Mouse (Mus musculus): Measurements from ENCODE around the gene Gnai1. TPM values are rescaled to one million over a fixed set of nuclear protein-coding genes. Genes with fewer than 3 reads are reported as not detected.

The Gnai1 gene
- total RNA-seq, 2 experiments from 2014 or later, result 159 to 181 TPM

GRCm38 (mm10) chr5:18288079-18288478 lies 72.1 kb downstream of the Gnai1 start:
- DNase-seq, result no peak

DNA sequence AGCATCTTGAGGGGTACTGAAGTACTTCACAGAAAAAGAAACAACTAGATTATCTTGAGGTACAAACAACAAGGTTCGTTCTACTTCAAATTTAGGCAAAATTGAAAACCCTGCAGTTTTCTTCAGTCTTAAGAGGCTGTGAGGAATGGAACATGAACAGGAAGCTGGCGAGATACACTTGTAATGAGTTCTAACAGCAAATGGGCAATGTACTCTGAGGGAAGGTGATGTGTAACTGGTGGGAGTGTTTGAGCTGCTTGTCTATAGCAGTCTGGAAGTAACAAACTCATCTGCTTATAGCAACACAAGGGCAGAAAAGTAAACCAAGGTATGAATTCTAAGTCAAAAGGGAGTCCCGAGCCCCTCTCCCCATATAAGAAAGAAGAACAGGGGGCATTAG lies 78.1 kb downstream of the Gnai1 start:
- DNase-seq, result no peak

- no peak for DNase-seq
Observed at GRCm38 (mm10) chr5:18274352-18274940, 85.7 kb downstream of the Gnai1 start.

DNA sequence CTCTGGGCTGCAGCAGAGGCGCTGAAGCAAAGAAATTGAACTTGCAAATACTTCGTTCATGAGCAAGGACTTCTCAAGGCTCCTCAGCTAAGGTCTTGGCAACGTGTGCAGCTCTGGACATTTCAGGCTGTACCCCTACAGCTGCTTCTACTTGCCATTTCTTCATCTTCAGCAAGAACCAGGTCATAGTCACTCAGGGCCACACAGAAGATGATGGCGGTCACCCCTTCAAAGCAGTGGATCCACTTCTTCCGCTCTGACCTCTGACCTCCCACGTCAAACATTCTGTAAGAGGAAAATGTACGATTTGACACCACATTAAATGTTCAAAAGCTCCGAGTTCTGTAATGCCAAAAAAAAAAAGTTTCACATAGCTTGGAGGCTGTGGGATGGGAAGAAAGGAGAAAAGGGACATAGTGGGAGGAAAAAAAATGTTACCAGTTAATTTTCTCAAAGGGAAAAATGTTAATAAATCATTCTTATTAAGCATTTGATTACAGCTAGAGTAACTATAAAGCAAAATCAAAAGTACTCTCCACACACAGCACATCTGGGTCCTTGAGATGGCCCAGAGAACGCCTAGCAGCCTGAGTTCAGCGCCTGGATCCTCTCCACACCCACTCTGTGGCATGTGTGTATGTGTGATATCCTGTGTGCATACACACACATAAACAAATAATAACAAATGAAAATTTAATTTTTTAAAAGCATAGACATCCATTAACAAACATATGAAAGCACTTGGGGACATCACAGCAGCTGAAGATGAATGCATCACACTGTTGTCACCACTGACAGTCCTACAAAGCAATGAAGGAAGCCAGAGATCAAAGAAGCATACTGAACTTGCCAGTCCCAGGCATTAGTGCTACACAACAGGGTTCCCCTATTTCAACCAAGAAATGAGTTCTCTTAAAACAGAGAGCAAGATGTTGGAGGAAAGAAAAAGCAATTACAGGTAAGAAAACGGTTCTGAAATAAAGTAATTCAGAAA lies 86.6 kb downstream of the Gnai1 start:
- DNase-seq, result no peak

GRCm38 (mm10) chr5:18250379-18251017 lies 109.7 kb downstream of the Gnai1 start:
- DNase-seq, result no peak

- DNase-seq, result no peak
Observed at GRCm38 (mm10) chr5:18249132-18249531, 111.0 kb downstream of the Gnai1 start.

GRCm38 (mm10) chr5:18229396-18229795 lies 130.8 kb downstream of the Gnai1 start:
- no peak for DNase-seq

- peak in 1 of 2 experiments; percentile 2 for DNase-seq
Observed at GRCm38 (mm10) chr5:18228866-18229265, 131.3 kb downstream of the Gnai1 start.

DNA sequence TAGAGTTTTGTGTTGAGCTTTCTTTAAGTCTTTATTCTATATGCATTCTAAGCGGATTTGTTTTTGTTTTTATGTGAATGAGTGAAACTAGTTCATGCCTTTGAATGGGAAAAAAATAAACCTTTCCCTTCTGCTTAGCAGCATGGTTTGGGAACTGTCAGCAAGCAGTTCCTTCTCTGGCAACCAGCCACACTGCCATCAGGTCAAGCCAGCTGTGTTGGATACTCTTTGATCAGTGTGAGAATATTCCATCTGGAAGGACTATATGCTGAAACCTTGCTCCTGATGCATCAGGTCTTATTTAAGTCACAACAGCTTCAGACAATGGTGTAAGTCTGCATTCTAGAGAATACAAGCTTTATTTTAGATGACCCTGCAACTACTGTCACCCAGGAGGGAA lies 139.3 kb downstream of the Gnai1 start:
- no peak for DNase-seq

- DNase-seq, result no peak
Observed at GRCm38 (mm10) chr5:18218292-18218691, 141.9 kb downstream of the Gnai1 start.

- no peak for DNase-seq
Observed at GRCm38 (mm10) chr5:18217856-18218255, 142.3 kb downstream of the Gnai1 start.
